Mouse (Mus musculus) lung, postnatal 14 days (tissue): Measurements from ENCODE around the gene Dusp6.

Experiments
- DNase-seq: peaks from one replicate; pipeline ENCODE4 v3.0.0; 2021

Gene Dusp6

GRCm38 (mm10) chr10:99246797-99247508, 16.1 kb upstream of the Dusp6 start:
- no peak for DNase-seq

- DNase-seq = no peak
These were observed 12.2 kb upstream of the Dusp6 start for GRCm38 (mm10) chr10:99250874-99251281.

GRCm38 (mm10) chr10:99253412-99253811, 9.6 kb upstream of the Dusp6 start:
- no peak for DNase-seq

- no peak for DNase-seq
These were observed 7.0 kb upstream of the Dusp6 start for GRCm38 (mm10) chr10:99255830-99256570.

GRCm38 (mm10) chr10:99257531-99257930, 5.5 kb upstream of the Dusp6 start:
- no peak for DNase-seq

- DNase-seq = no peak
These were observed 3.2 kb upstream of the Dusp6 start for GRCm38 (mm10) chr10:99259840-99260239.

- DNase-seq = no peak
These were observed 1.8 kb upstream of the Dusp6 start for GRCm38 (mm10) chr10:99261151-99261635.

GRCm38 (mm10) chr10:99261636-99262318, 1.3 kb upstream of the Dusp6 start:
- peak; percentile 86 for DNase-seq

GRCm38 (mm10) chr10:99262319-99262866, 638 bp upstream of the Dusp6 start:
- peak; percentile 23 for DNase-seq

- DNase-seq = peak; percentile 38
These were observed 589 bp downstream of the Dusp6 start for GRCm38 (mm10) chr10:99263419-99264221.

- DNase-seq = peak; percentile 38
These were observed 1.4 kb downstream of the Dusp6 start for GRCm38 (mm10) chr10:99264301-99265010.

- DNase-seq = peak; percentile 56
These were observed 2.1 kb downstream of the Dusp6 start for GRCm38 (mm10) chr10:99265011-99265694.

- peak; percentile 32 for DNase-seq
These were observed 3.0 kb downstream of the Dusp6 start for GRCm38 (mm10) chr10:99266025-99266424.

GRCm38 (mm10) chr10:99267621-99268020, 4.6 kb downstream of the Dusp6 start:
- no peak for DNase-seq

- DNase-seq = peak; percentile 83
These were observed 5.6 kb downstream of the Dusp6 start for GRCm38 (mm10) chr10:99268421-99269300.

- DNase-seq = no peak
These were observed 6.3 kb downstream of the Dusp6 start for GRCm38 (mm10) chr10:99269301-99269701.

GRCm38 (mm10) chr10:99269704-99270103, 6.7 kb downstream of the Dusp6 start:
- no peak for DNase-seq

GRCm38 (mm10) chr10:99270406-99270805, 7.4 kb downstream of the Dusp6 start:
- DNase-seq = peak; percentile 67

- DNase-seq = no peak
These were observed 8.0 kb downstream of the Dusp6 start for GRCm38 (mm10) chr10:99271016-99271415.

GRCm38 (mm10) chr10:99273006-99273405, 10.0 kb downstream of the Dusp6 start:
- no peak for DNase-seq
